Mouse (Mus musculus) CH12.LX (cell line): ENCODE results near the gene Dedd. TPM values are rescaled to one million over a fixed set of nuclear protein-coding genes. Genes with fewer than 3 reads are reported as not detected.

ENCODE experiments used
- DNase-seq: peaks from one replicate; pipeline ENCODE4 v3.0.0-alpha.2; 2013; ENCODE audit errors: extremely low read depth
- H3K27ac ChIP-seq: 2 replicates; pipeline ENCODE4 v1.5.1; 2012; ENCODE audit warnings: low read depth, mild to moderate bottlenecking, control low read depth, moderate library complexity; ENCODE audit not compliant: insufficient read depth
- H3K27me3 ChIP-seq: replicated peaks from 2 replicates; pipeline ENCODE3; 2012; ENCODE audit warnings: inconsistent platforms
- H3K36me3 ChIP-seq, 2 experiments: replicated peaks in 1 of 2; 2 replicates each; pipeline versions ENCODE3 to v1.6.1; 2012; ENCODE audit warnings: inconsistent platforms in 1 of 2, low read length in 1 of 2, mild to moderate bottlenecking in 1 of 2, mixed read lengths in 1 of 2, moderate library complexity in 1 of 2; ENCODE audit not compliant: control insufficient read depth in 1 of 2, insufficient read depth in 1 of 2
- H3K4me1 ChIP-seq, 2 experiments: 2 replicates each; pipeline ENCODE4 v1.6.1; 2012; ENCODE audit warnings: inconsistent platforms in 1 of 2, moderate library complexity in 1 of 2; ENCODE audit not compliant: insufficient read depth in 2 of 2, control insufficient read depth in 1 of 2
- H3K4me2 ChIP-seq: 2 replicates; pipeline ENCODE4 v1.6.1; 2012; ENCODE audit warnings: low read depth, mild to moderate bottlenecking, control low read depth; ENCODE audit not compliant: poor library complexity, insufficient read depth, severe bottlenecking
- H3K4me3 ChIP-seq, 3 experiments: fragments of 150-350 bp in 1 of 3; sonication (generic) in 1 of 3; replicated peaks in 1 of 3; 2 replicates each; pipeline versions ENCODE3 to v1.5.1; 2011 to 2012; ENCODE audit warnings: low read depth in 2 of 3, low read length in 2 of 3, mild to moderate bottlenecking in 2 of 3, moderate library complexity in 2 of 3, control low read depth in 1 of 3, improper control_type of control experiment in 1 of 3, inconsistent platforms in 1 of 3, mixed read lengths in 1 of 3; ENCODE audit not compliant: poor library complexity in 1 of 3
- H3K79me2 ChIP-seq: replicated peaks from 2 replicates; pipeline ENCODE4 v1.6.1; 2012; ENCODE audit warnings: mild to moderate bottlenecking, moderate library complexity; ENCODE audit not compliant: control insufficient read depth, poor library complexity, insufficient read depth, severe bottlenecking; ENCODE audit errors: extremely low read depth
- H3K9ac ChIP-seq: 2 replicates; pipeline ENCODE4 v1.6.1; 2012; ENCODE audit warnings: low read depth, mild to moderate bottlenecking, control low read depth, moderate library complexity; ENCODE audit not compliant: insufficient read depth
- H3K9me3 ChIP-seq: replicated peaks from 2 replicates; pipeline ENCODE3; 2012; ENCODE audit warnings: low read length, inconsistent platforms, mixed read lengths
- BHLHE40 ChIP-seq: IDR thresholded peaks from 2 replicates; pipeline ENCODE4 v1.6.1; 2011; ENCODE audit warnings: mild to moderate bottlenecking, low read depth, low read length, improper control_type of control experiment
- CHD1 ChIP-seq: IDR thresholded peaks from 2 replicates; pipeline ENCODE4 v1.6.1; 2012; ENCODE audit warnings: low read depth, low read length, improper control_type of control experiment, inconsistent platforms
- ELF1 ChIP-seq: IDR thresholded peaks from 2 replicates; pipeline ENCODE4 v1.6.1; 2014; ENCODE audit warnings: low read depth, mild to moderate bottlenecking, inconsistent platforms, low read length, improper control_type of control experiment
- GABPA ChIP-seq: IDR thresholded peaks from 2 replicates; pipeline ENCODE4 v1.6.1; 2012; ENCODE audit warnings: low read depth, low read length, improper control_type of control experiment, inconsistent platforms; ENCODE audit not compliant: insufficient replicate concordance
- IRF4 ChIP-seq: IDR thresholded peaks from 2 replicates; pipeline ENCODE4 v1.6.1; 2014; ENCODE audit warnings: low read depth, mild to moderate bottlenecking, inconsistent platforms, low read length, improper control_type of control experiment
- MAZ ChIP-seq: IDR thresholded peaks from 2 replicates; pipeline ENCODE4 v1.6.1; 2012; ENCODE audit warnings: low read depth, mild to moderate bottlenecking, inconsistent platforms, low read length, improper control_type of control experiment, moderate library complexity
- MXI1 ChIP-seq: IDR thresholded peaks from 2 replicates; pipeline ENCODE4 v1.6.1; 2011; ENCODE audit warnings: mild to moderate bottlenecking, low read depth, low read length, improper control_type of control experiment
- NELFE ChIP-seq: IDR thresholded peaks from 2 replicates; pipeline ENCODE4 v1.6.1; 2011; ENCODE audit warnings: low read depth, low read length, improper control_type of control experiment
- NRF1 ChIP-seq: IDR thresholded peaks from 2 replicates; pipeline ENCODE4 v1.6.1; 2014; ENCODE audit warnings: low read depth, mild to moderate bottlenecking, inconsistent platforms, low read length, improper control_type of control experiment, moderate library complexity
- RCOR1 ChIP-seq: conservative IDR thresholded peaks from 2 replicates; pipeline ENCODE4 v1.6.1; 2012; ENCODE audit warnings: low read depth, mild to moderate bottlenecking, inconsistent platforms, low read length, improper control_type of control experiment
- TBP ChIP-seq: conservative IDR thresholded peaks from 2 replicates; pipeline ENCODE4 v1.6.1; 2011; ENCODE audit warnings: low read depth, low read length, improper control_type of control experiment
- TCF12 ChIP-seq: IDR thresholded peaks from 2 replicates; pipeline ENCODE4 v1.6.1; 2014; ENCODE audit warnings: low read depth, mild to moderate bottlenecking, inconsistent platforms, low read length, improper control_type of control experiment
- UBTF ChIP-seq: IDR thresholded peaks from 2 replicates; pipeline ENCODE4 v1.6.1; 2012; ENCODE audit warnings: low read depth, mild to moderate bottlenecking, inconsistent platforms, low read length, improper control_type of control experiment, moderate library complexity
- ZC3H11A ChIP-seq: IDR thresholded peaks from 2 replicates; pipeline ENCODE4 v1.6.1; 2012; ENCODE audit warnings: low read depth, mild to moderate bottlenecking, inconsistent platforms, low read length, improper control_type of control experiment
- ZNF384 ChIP-seq: IDR thresholded peaks from 2 replicates; pipeline ENCODE4 v1.6.1; 2012; ENCODE audit warnings: low read depth, low read length, improper control_type of control experiment, inconsistent platforms
- dilution Hi-C: fragments of 300-500 bp; cut with MboI; formaldehyde crosslinking; loops from 2 replicates; pipeline ENCODE4 v1.14.3; 2020; ENCODE audit warnings: low sequenced_read_pairs; ENCODE audit not compliant: extremely low pct_unique_long_range_greater_than_20kb, extremely low pct_ligation_motif_present
- in situ Hi-C: fragments of 300-500 bp; cut with MboI; formaldehyde crosslinking; loops from 3 replicates; pipeline ENCODE4 v1.14.3; 2019; ENCODE audit warnings: low sequenced_read_pairs, low pct_ligation_motif_present, low pct_unique_long_range_greater_than_20kb, mixed read lengths
- polyA plus RNA-seq: library from polyadenylated mRNA; unstranded; fragments of >175 nt; gene quantifications from 2 replicates; pipeline ENCODE4 v1.2.1, GENCODE M21; 2012; ENCODE audit warnings: low read depth; ENCODE audit not compliant: insufficient read length
- total RNA-seq, 2 experiments: library from RNA; depleted of rRNA; stranded (reverse); fragments of 300-350 nt in 1 of 2; fragments of >200 nt in 1 of 2; gene quantifications; 2 replicates each; pipeline ENCODE4 v1.2.3; 2012 to 2014

Dedd gene
- total and polyA plus RNA-seq, 3 experiments = 14.5 to 34.5 (median 21.5) TPM

GRCm38 (mm10) chr1:171284491-171284890 lies 44.5 kb upstream of the Dedd start:
- no peak for DNase-seq
- Histone ChIP-seq H3K79me2 (0 out of 2 replicates have a peak, but pooled peaks cover 3% of the 10 kb centered on the region), H3K9ac (no peak overlapping the region), H3K9me3 (no peaks in the 10 kb centered on the region), H3K27ac (no peak overlapping the region), H3K27me3 (no peaks in the 10 kb centered on the region), H3K4me3 (no peak overlapping the region), H3K4me2 (no peak overlapping the region), H3K4me1 (peaks cover 5 to 48% of the 10 kb centered on the region in 2 experiments; a peak in 3 of 4 replicates), H3K36me3 (peaks cover 31 to 61% of the 10 kb centered on the region in 2 experiments)
- in situ Hi-C loops = no loop called here
- dilution Hi-C loops = no loop called here
- TF ChIP-seq CHD1 = no peak
- TF ChIP-seq NELFE = no peak
- TF ChIP-seq RCOR1 = no peak
- TF ChIP-seq TCF12 = no peak

- in situ Hi-C loops = no loop called here
- no peak overlapping the region for H3K4me3 ChIP-seq
- peaks cover 5 to 40% of the 10 kb centered on the region in 2 experiments; a peak in 3 of 4 replicates for H3K4me1 ChIP-seq
- H3K4me2 ChIP-seq = no peak overlapping the region
- TF ChIP-seq BHLHE40 (no peak), UBTF (no peak), ZC3H11A (no peak), NRF1 (no peak), CHD1 (no peak), GABPA (no peak), MXI1 (no peak), NELFE (no peak), TBP (no peak), ELF1 (no peak), MAZ (no peak), IRF4 (no peak), ZNF384 (no peak)
- H3K79me2 ChIP-seq = 0 out of 2 replicates have a peak, but pooled peaks cover 3% of the 10 kb centered on the region
- DNase-seq = no peak
- H3K27ac ChIP-seq = no peak overlapping the region
- no peak overlapping the region for H3K9ac ChIP-seq
- no peaks in the 10 kb centered on the region for H3K9me3 ChIP-seq
- H3K27me3 ChIP-seq = no peaks in the 10 kb centered on the region
- dilution Hi-C loops = no loop called here
- peaks cover 37 to 67% of the 10 kb centered on the region in 2 experiments for H3K36me3 ChIP-seq
Observed at GRCm38 (mm10) chr1:171285096-171285892, 43.7 kb upstream of the Dedd start.
